Mouse (Mus musculus): ENCODE measurements around the gene Atcay. TPM values are rescaled to one million over a fixed set of nuclear protein-coding genes. Genes with fewer than 3 reads are reported as not detected.

The Atcay gene
- polyA plus RNA-seq, 1 experiment from 2014 or later = 24.1 TPM

DNA sequence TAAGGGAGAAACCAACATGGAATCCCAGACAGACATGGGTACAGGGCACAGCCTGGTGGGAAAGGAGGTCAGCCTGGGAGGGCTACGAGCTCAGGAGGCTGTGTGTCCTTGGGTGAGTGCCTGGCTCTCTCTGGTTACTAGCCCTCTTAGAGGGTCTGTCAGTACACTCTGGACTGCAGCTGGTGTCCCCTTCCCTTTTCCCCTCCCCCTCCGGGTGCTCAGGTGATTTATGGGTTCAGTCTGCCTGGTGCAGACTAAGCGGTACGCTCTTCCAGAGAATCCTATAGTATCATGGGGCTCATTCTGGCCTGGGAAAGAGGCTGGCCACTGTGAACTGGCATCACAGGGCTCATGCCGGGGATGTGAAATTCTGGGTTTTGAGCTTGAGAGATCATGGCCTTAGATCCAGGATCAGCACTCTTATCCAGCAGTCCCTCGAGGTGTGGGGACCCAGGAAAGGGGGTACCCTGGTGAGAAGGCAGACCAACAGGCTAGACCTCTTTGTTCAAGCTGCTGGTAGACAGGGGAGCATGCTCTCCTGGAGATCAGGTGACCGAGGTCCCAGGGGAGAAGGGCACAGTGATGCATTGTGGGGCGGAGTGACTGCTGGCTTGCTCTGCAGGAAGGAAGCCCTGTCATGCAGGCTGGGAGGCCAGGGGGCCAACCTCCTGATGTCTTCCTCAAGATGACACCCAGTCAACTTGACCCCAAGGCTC, 68.9 kb downstream of the Atcay start:
- Histone ChIP-seq H3K9me3 (ENCODE audit: control insufficient read depth, low read length) (no peaks in the 10 kb centered on the region), H3K4me1 (ENCODE audit: control insufficient read depth, insufficient read depth, low read length) (peaks cover 14% of the 10 kb centered on the region), H3K27ac (ENCODE audit: low read depth, low read length) (peak overlapping the region; percentile 85), H3K4me3 (ENCODE audit: low read depth, low read length) (no peak overlapping the region), H3K36me3 (ENCODE audit: control insufficient read depth, insufficient read depth, low read length) (peaks cover 21% of the 10 kb centered on the region), H3K9ac (ENCODE audit: low read length) (no peak overlapping the region; the same call in 1 of the 2 replicates), H3K4me2 (ENCODE audit: low read depth) (peak overlapping the region; percentile 21), H3K27me3 (ENCODE audit: control insufficient read depth, insufficient read depth, low read length) (no peaks in the 10 kb centered on the region)
- DNase-seq (ENCODE audit: low spot score) (peak; percentile 47), ATAC-seq (ENCODE audit: insufficient read depth, low FRiP score, low TSS enrichment) (peak; percentile 76)
- 65% methylated on average over 8 of the region's 8 CpGs for WGBS

DNA sequence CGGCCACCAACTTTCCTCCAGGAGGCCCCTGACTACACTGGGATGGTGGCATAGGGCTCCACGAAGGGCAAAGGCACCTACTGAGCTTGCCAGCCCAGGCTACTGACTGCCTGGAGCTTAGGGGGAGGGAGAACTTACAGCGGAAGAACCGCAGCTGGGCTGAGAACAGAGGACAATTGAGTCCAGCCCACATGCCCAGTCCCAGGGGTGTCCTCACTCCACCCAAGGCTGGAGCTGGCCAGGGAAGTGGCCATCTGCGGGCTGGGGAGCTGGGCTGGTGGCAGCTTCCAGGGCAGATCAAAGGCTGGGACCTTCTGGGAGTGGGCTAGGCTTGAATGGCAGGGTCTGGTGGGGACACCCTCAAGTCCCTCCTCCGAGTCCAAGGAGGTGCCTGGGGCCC, 75.9 kb downstream of the Atcay start:
- WGBS = 81% methylated on average over 6 of the region's 6 CpGs
- Histone ChIP-seq H3K27me3 (ENCODE audit: control insufficient read depth, insufficient read depth, low read length) (no peaks in the 10 kb centered on the region), H3K4me3 (ENCODE audit: low read depth, low read length) (no peak overlapping the region), H3K9me3 (ENCODE audit: control insufficient read depth, low read length) (no peaks in the 10 kb centered on the region), H3K4me2 (ENCODE audit: low read depth) (no peak overlapping the region), H3K9ac (ENCODE audit: low read length) (no peak overlapping the region), H3K4me1 (ENCODE audit: control insufficient read depth, insufficient read depth, low read length) (no peaks in the 10 kb centered on the region), H3K27ac (ENCODE audit: low read depth, low read length) (no peak overlapping the region), H3K36me3 (ENCODE audit: control insufficient read depth, insufficient read depth, low read length) (peaks cover 44% of the 10 kb centered on the region)
- DNase-seq (ENCODE audit: low spot score) (no peak), ATAC-seq (ENCODE audit: insufficient read depth, low FRiP score, low TSS enrichment) (no peak)

Small RNA genes within 50 kb of the gene (microRNA-seq; reads per million reads assigned to microRNA genes)
- 9.6 reads per million, percentile 21 among the genes with 10 or more reads in this experiment for gene Mir3057

Other genes starting within 250 kb of the Atcay start
- 8.1 and 9.4 TPM in 2 replicates for gene Gng7, start 215.9 kb downstream of the Atcay start, polyA plus RNA-seq (2014; fragmentation: Nextera tagmentation; extraction: Ambion mirVana)
- gene Diras1, start 205.2 kb downstream of the Atcay start, polyA plus RNA-seq (2014; fragmentation: Nextera tagmentation; extraction: Ambion mirVana) = 4.2 and 4.7 TPM in 2 replicates
- gene Slc39a3, start 193.4 kb downstream of the Atcay start, polyA plus RNA-seq (2014; fragmentation: Nextera tagmentation; extraction: Ambion mirVana) = 13.3 and 14.5 TPM in 2 replicates
- gene Sgta, start 170.7 kb downstream of the Atcay start, polyA plus RNA-seq (2014; fragmentation: Nextera tagmentation; extraction: Ambion mirVana) = 248 and 262 TPM in 2 replicates
- gene Thop1, start 160.8 kb downstream of the Atcay start, polyA plus RNA-seq (2014; fragmentation: Nextera tagmentation; extraction: Ambion mirVana) = 63.9 and 65.8 TPM in 2 replicates
- gene Creb3l3, start 132.0 kb downstream of the Atcay start, polyA plus RNA-seq (2014; fragmentation: Nextera tagmentation; extraction: Ambion mirVana) = 0.11 and 0.70 TPM in 2 replicates
- 212 and 240 TPM in 2 replicates for gene Map2k2, start 124.9 kb downstream of the Atcay start, polyA plus RNA-seq (2014; fragmentation: Nextera tagmentation; extraction: Ambion mirVana)
- gene Zbtb7a, start 95.6 kb downstream of the Atcay start, polyA plus RNA-seq (2014; fragmentation: Nextera tagmentation; extraction: Ambion mirVana) = 7.1 and 8.8 TPM in 2 replicates
- 68.3 and 68.4 TPM in 2 replicates for gene Pias4, start 62.9 kb downstream of the Atcay start, polyA plus RNA-seq (2014; fragmentation: Nextera tagmentation; extraction: Ambion mirVana)
- gene Eef2, start 54.2 kb downstream of the Atcay start, polyA plus RNA-seq (2014; fragmentation: Nextera tagmentation; extraction: Ambion mirVana) = 463 and 504 TPM in 2 replicates
- gene Dapk3, start 47.8 kb downstream of the Atcay start, polyA plus RNA-seq (2014; fragmentation: Nextera tagmentation; extraction: Ambion mirVana) = 56.4 and 58.6 TPM in 2 replicates
- not detected in 2 replicates for gene 4930442H23Rik, start 47.0 kb downstream of the Atcay start, polyA plus RNA-seq (2014; fragmentation: Nextera tagmentation; extraction: Ambion mirVana)
- gene Nmrk2, start 28.8 kb downstream of the Atcay start, polyA plus RNA-seq (2014; fragmentation: Nextera tagmentation; extraction: Ambion mirVana) = 0.12 TPM in 2 replicates
- gene Zfr2, start 2.3 kb upstream of the Atcay start, polyA plus RNA-seq (2014; fragmentation: Nextera tagmentation; extraction: Ambion mirVana) = 5.8 and 6.0 TPM in 2 replicates
- gene Matk, start 22.1 kb upstream of the Atcay start, polyA plus RNA-seq (2014; fragmentation: Nextera tagmentation; extraction: Ambion mirVana) = 2.0 and 3.0 TPM in 2 replicates
- 178 and 180 TPM in 2 replicates for gene Mrpl54, start 36.1 kb upstream of the Atcay start, polyA plus RNA-seq (2014; fragmentation: Nextera tagmentation; extraction: Ambion mirVana)
- 35.3 and 39.0 TPM in 2 replicates for gene Apba3, start 36.1 kb upstream of the Atcay start, polyA plus RNA-seq (2014; fragmentation: Nextera tagmentation; extraction: Ambion mirVana)
- 2.5 and 2.8 TPM in 2 replicates for gene Tjp3, start 60.7 kb upstream of the Atcay start, polyA plus RNA-seq (2014; fragmentation: Nextera tagmentation; extraction: Ambion mirVana)
- 64.6 and 65.8 TPM in 2 replicates for gene Pip5k1c, start 62.1 kb upstream of the Atcay start, polyA plus RNA-seq (2014; fragmentation: Nextera tagmentation; extraction: Ambion mirVana)
- gene Cactin, start 90.3 kb upstream of the Atcay start, polyA plus RNA-seq (2014; fragmentation: Nextera tagmentation; extraction: Ambion mirVana) = 39.4 and 46.2 TPM in 2 replicates
- gene Tbxa2r, start 97.9 kb upstream of the Atcay start, polyA plus RNA-seq (2014; fragmentation: Nextera tagmentation; extraction: Ambion mirVana) = 1.8 and 2.9 TPM in 2 replicates
- not detected in 2 replicates for gene Gipc3, start 112.4 kb upstream of the Atcay start, polyA plus RNA-seq (2014; fragmentation: Nextera tagmentation; extraction: Ambion mirVana)
- 104 and 110 TPM in 2 replicates for gene Hmg20b, start 119.6 kb upstream of the Atcay start, polyA plus RNA-seq (2014; fragmentation: Nextera tagmentation; extraction: Ambion mirVana)
- 5.3 and 5.7 TPM in 2 replicates for gene Mfsd12, start 126.7 kb upstream of the Atcay start, polyA plus RNA-seq (2014; fragmentation: Nextera tagmentation; extraction: Ambion mirVana)
- gene 4930404N11Rik, start 135.0 kb upstream of the Atcay start, polyA plus RNA-seq (2014; fragmentation: Nextera tagmentation; extraction: Ambion mirVana) = 0.20 and 0.50 TPM in 2 replicates
- gene Fzr1, start 147.7 kb upstream of the Atcay start, polyA plus RNA-seq (2014; fragmentation: Nextera tagmentation; extraction: Ambion mirVana) = 112 and 120 TPM in 2 replicates
- 64.1 and 76.1 TPM in 2 replicates for gene Dohh, start 153.6 kb upstream of the Atcay start, polyA plus RNA-seq (2014; fragmentation: Nextera tagmentation; extraction: Ambion mirVana)
- gene Gm48551, start 153.6 kb upstream of the Atcay start, polyA plus RNA-seq (2014; fragmentation: Nextera tagmentation; extraction: Ambion mirVana) = 1.7 and 3.0 TPM in 2 replicates
- gene Gm48552, start 158.2 kb upstream of the Atcay start, polyA plus RNA-seq (2014; fragmentation: Nextera tagmentation; extraction: Ambion mirVana) = 0.97 and 1.3 TPM in 2 replicates
- gene Smim24, start 162.2 kb upstream of the Atcay start, polyA plus RNA-seq (2014; fragmentation: Nextera tagmentation; extraction: Ambion mirVana) = 1.9 and 3.5 TPM in 2 replicates
- 16.8 TPM in 2 replicates for gene Nfic, start 224.8 kb upstream of the Atcay start, polyA plus RNA-seq (2014; fragmentation: Nextera tagmentation; extraction: Ambion mirVana)

Data from neural tube, embryonic 11.5 days (tissue).